Mouse (Mus musculus) stomach, embryonic 16.5 days (tissue): Measurements from ENCODE around the gene Dpf2. TPM values are rescaled to one million over a fixed set of nuclear protein-coding genes. Genes with fewer than 3 reads are reported as not detected.

Source experiments
- ATAC-seq: fragments of 200-750 bp; cut with Nextera tagmentation; 2 replicates; pipeline ENCODE4 v1.8.0; 2017; ENCODE audit warnings: moderate number of reproducible peaks, moderate TSS enrichment; ENCODE audit not compliant: insufficient read depth, low FRiP score
- H3K27ac ChIP-seq: fragments of 300-500 bp; sonication (generic); 2 replicates; pipeline ENCODE4 v1.5.1; 2014; ENCODE audit warnings: low read length
- H3K27me3 ChIP-seq: fragments of 300-500 bp; sonication (generic); 2 replicates; pipeline ENCODE4 v1.6.1; 2014; ENCODE audit warnings: low read length, control low read depth, mixed read lengths; ENCODE audit not compliant: control insufficient read depth, insufficient read depth
- H3K36me3 ChIP-seq: fragments of 300-500 bp; sonication (generic); 2 replicates; pipeline ENCODE4 v1.6.1; 2014; ENCODE audit warnings: low read length; ENCODE audit not compliant: control insufficient read depth, insufficient read depth
- H3K4me1 ChIP-seq: fragments of 300-500 bp; sonication (generic); 2 replicates; pipeline ENCODE4 v1.6.1; 2014; ENCODE audit warnings: low read length, control low read depth, mixed read lengths; ENCODE audit not compliant: control insufficient read depth, insufficient read depth
- H3K4me2 ChIP-seq: fragments of 300-500 bp; sonication (generic); 2 replicates; pipeline ENCODE4 v1.6.1; 2014; ENCODE audit warnings: low read depth, low read length, mixed read lengths
- H3K4me3 ChIP-seq: fragments of 300-500 bp; sonication (generic); replicated peaks from 2 replicates; pipeline ENCODE4 v1.5.1; 2014; ENCODE audit warnings: mild to moderate bottlenecking, low read length
- H3K9ac ChIP-seq: fragments of 300-500 bp; sonication (generic); 2 replicates; pipeline ENCODE4 v1.6.1; 2014; ENCODE audit warnings: low read length
- H3K9me3 ChIP-seq: fragments of 300-500 bp; sonication (generic); replicated peaks from 2 replicates; pipeline ENCODE4 v1.6.1; 2016; ENCODE audit warnings: low read length, control low read depth; ENCODE audit not compliant: control insufficient read depth
- WGBS: fragments of 180-500 bp; shearing (Covaris S2); extraction: QIAGEN DNeasy Blood & Tissue Kit; methylation state at CpG from one replicate; pipeline ENCODE4 v1.1.7; 2014; 5-methylcytosine and 5-hydroxymethylcytosine counted together
- polyA plus RNA-seq: library from polyadenylated mRNA; unstranded; fragments of >200 nt; fragmentation: Nextera tagmentation; extraction: Ambion mirVana; gene quantifications from 2 replicates; pipeline ENCODE4 v1.2.1, GENCODE M21; 2015

Dpf2 gene
- polyA plus RNA-seq, 1 experiment from 2014 or later: 117 TPM

GRCm38 (mm10) chr19:5928104-5928503, 15.3 kb upstream of the Dpf2 start:
- no peak overlapping the region for H3K9ac ChIP-seq
- H3K27me3 ChIP-seq: 0 out of 2 replicates have a peak, but pooled peaks cover 3% of the 10 kb centered on the region
- no peak overlapping the region for H3K4me3 ChIP-seq
- no peak for ATAC-seq
- H3K9me3 ChIP-seq: no peaks in the 10 kb centered on the region
- WGBS: 66% methylated on average over 6 of the region's 6 CpGs
- no peak overlapping the region for H3K27ac ChIP-seq
- peaks cover 25% of the 10 kb centered on the region for H3K4me1 ChIP-seq
- no peak overlapping the region for H3K4me2 ChIP-seq
- H3K36me3 ChIP-seq: no peaks in the 10 kb centered on the region

GRCm38 (mm10) chr19:5927532-5927931, 14.7 kb upstream of the Dpf2 start:
- Histone ChIP-seq H3K9me3 (no peaks in the 10 kb centered on the region), H3K27ac (no peak overlapping the region), H3K4me3 (no peak overlapping the region), H3K36me3 (no peaks in the 10 kb centered on the region), H3K27me3 (0 out of 2 replicates have a peak, but pooled peaks cover 3% of the 10 kb centered on the region), H3K4me1 (peaks cover 31% of the 10 kb centered on the region), H3K4me2 (no peak overlapping the region), H3K9ac (no peak overlapping the region)
- no peak for ATAC-seq
- WGBS: 78% methylated on average over 8 of the region's 8 CpGs

GRCm38 (mm10) chr19:5927026-5927425, 14.2 kb upstream of the Dpf2 start:
- 75% methylated on average over 11 of the region's 11 CpGs for WGBS
- H3K27ac ChIP-seq: no peak overlapping the region

GRCm38 (mm10) chr19:5925311-5925855, 12.6 kb upstream of the Dpf2 start:
- Histone ChIP-seq H3K4me2 (peak overlapping the region; percentile 97), H3K4me1 (peaks cover 37% of the 10 kb centered on the region), H3K27ac (peak overlapping the region; percentile 89), H3K9me3 (no peaks in the 10 kb centered on the region), H3K36me3 (no peaks in the 10 kb centered on the region), H3K9ac (peak overlapping the region; percentile 60), H3K4me3 (peak overlapping the region; percentile 63), H3K27me3 (0 out of 2 replicates have a peak, but pooled peaks cover 3% of the 10 kb centered on the region)
- 27% methylated on average over 11 of the region's 11 CpGs for WGBS
- no peak for ATAC-seq

More at GRCm38 (mm10) chr19:5927026-5927425, 14.2 kb upstream of the Dpf2 start:
- no peak overlapping the region for H3K4me2 ChIP-seq
- peaks cover 36% of the 10 kb centered on the region for H3K4me1 ChIP-seq
- H3K36me3 ChIP-seq: no peaks in the 10 kb centered on the region
- 0 out of 2 replicates have a peak, but pooled peaks cover 3% of the 10 kb centered on the region for H3K27me3 ChIP-seq
- no peak for ATAC-seq
- no peaks in the 10 kb centered on the region for H3K9me3 ChIP-seq
- no peak overlapping the region for H3K4me3 ChIP-seq
- H3K9ac ChIP-seq: no peak overlapping the region

- 0 out of 2 replicates have a peak, but pooled peaks cover 3% of the 10 kb centered on the region for H3K27me3 ChIP-seq
- H3K9me3 ChIP-seq: no peaks in the 10 kb centered on the region
- peak; percentile 93 for ATAC-seq
- WGBS: 0% methylated on average over 18 of the region's 18 CpGs
- no peaks in the 10 kb centered on the region for H3K36me3 ChIP-seq
- peak within 1 kb of the TSS; percentile 74 for H3K9ac ChIP-seq
- H3K4me1 ChIP-seq: peaks cover 31% of the 10 kb centered on the region
- H3K4me3 ChIP-seq: peak within 1 kb of the TSS; percentile 63
- H3K4me2 ChIP-seq: peak within 1 kb of the TSS; percentile 97
- peak within 1 kb of the TSS; percentile 89 for H3K27ac ChIP-seq
Measured at GRCm38 (mm10) chr19:5924713-5925093, 11.9 kb upstream of the Dpf2 start, which contains the start of gene Cdc42ep2. Cdc42ep2 (minus strand) TSS chr19:5924816.

- peak overlapping the region; percentile 97 for H3K4me2 ChIP-seq
- ATAC-seq: peak; percentile 74
- H3K27ac ChIP-seq: peak overlapping the region; percentile 89
- peak overlapping the region; percentile 63 for H3K4me3 ChIP-seq
- 0 out of 2 replicates have a peak, but pooled peaks cover 3% of the 10 kb centered on the region for H3K27me3 ChIP-seq
- H3K9ac ChIP-seq: peak overlapping the region; percentile 74
- WGBS: under 1% methylated on average over 38 of the region's 38 CpGs
- no peaks in the 10 kb centered on the region for H3K9me3 ChIP-seq
- H3K4me1 ChIP-seq: peaks cover 26% of the 10 kb centered on the region
- H3K36me3 ChIP-seq: no peaks in the 10 kb centered on the region
Measured at GRCm38 (mm10) chr19:5923990-5924712, 11.3 kb upstream of the Dpf2 start.

GRCm38 (mm10) chr19:5922963-5923362, 10.2 kb upstream of the Dpf2 start:
- no peak for ATAC-seq
- H3K4me2 ChIP-seq: peak overlapping the region; percentile 97
- H3K4me3 ChIP-seq: peak overlapping the region; percentile 63
- peak overlapping the region; percentile 18 for H3K9ac ChIP-seq
- whole genome bisulfite sequencing: 92% methylated on average over 3 of the region's 3 CpGs
- H3K9me3 ChIP-seq: no peaks in the 10 kb centered on the region
- H3K27ac ChIP-seq: no peak overlapping the region
- peaks cover 26% of the 10 kb centered on the region for H3K4me1 ChIP-seq
- no peaks in the 10 kb centered on the region for H3K36me3 ChIP-seq
- 0 out of 2 replicates have a peak, but pooled peaks cover 3% of the 10 kb centered on the region for H3K27me3 ChIP-seq

GRCm38 (mm10) chr19:5922119-5922942, 9.5 kb upstream of the Dpf2 start:
- H3K4me3 ChIP-seq: peak overlapping the region; percentile 2
- H3K4me2 ChIP-seq: peak overlapping the region; percentile 97
- peaks cover 4% of the 10 kb centered on the region; the same call in 1 of the 2 replicates for H3K36me3 ChIP-seq
- H3K27me3 ChIP-seq: 0 out of 2 replicates have a peak, but pooled peaks cover 3% of the 10 kb centered on the region
- H3K4me1 ChIP-seq: peaks cover 26% of the 10 kb centered on the region
- ATAC-seq: no peak
- peak overlapping the region; percentile 48 for H3K27ac ChIP-seq
- H3K9me3 ChIP-seq: no peaks in the 10 kb centered on the region
- peak overlapping the region; percentile 18 for H3K9ac ChIP-seq
- WGBS: 60% methylated on average over 15 of the region's 15 CpGs
